Mouse (Mus musculus) left cerebral cortex, postnatal 36 days (tissue): ENCODE measurements at regions not wholly inside any gene's neighbourhood (a gene's known extent, or its start where the extent isn't known, plus 50 kb on each side); places are given as distances from the start of the nearest gene placed in this dataset.

Experiments
- DNase-seq, 2 experiments: peaks; one replicate each; pipeline ENCODE4 v3.0.0; 2021 to 2022; ENCODE audit warnings: low spot score in 2 of 2, mixed read lengths in 1 of 2
- intact Hi-C: fragments of 180-260 bp; cut with DNase I; formaldehyde crosslinking; loops from one replicate; pipeline ENCODE4 v1.15.1; 2025

DNA sequence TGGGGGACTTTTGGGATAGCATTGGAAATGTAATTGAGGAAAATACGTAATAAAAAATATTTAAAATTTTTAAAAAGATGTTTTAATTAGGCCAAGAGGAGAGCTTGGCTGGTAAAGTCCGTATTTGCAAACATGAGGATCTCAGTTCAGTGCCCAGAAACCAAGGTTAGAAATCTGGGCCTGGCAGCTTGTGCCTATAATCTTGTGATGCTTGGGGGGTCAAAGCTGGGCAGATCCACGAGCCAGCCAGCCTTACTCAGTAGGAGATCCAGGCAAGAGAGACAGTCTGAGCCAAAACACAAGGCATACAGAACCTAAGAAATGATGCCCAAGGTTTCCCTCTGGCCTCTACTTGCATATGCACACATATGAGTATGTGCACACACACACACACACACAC, 54.1 kb upstream of the Cxadr start:
- DNase-seq: no peak
- intact Hi-C loops: no loop called here

DNA sequence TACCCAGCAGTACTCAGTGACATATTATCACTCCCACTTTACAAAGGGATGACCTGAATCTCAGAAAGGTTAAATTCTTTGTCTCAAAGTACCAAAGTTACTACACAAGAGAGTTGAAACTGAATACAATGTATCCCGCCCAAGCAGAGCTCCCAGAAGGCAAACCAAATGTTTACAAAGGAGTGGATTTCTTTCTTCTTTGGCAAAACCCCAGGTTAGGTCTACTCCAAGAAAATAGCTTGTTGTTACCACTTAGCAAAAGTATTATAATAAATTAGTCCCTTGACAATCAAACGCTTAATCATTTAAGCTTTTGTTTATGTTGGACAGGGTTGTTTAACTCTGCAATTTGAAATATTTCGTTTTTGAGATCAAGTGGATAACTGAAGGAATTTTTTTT, 58.6 kb upstream of the Cxadr start:
- no peak for DNase-seq

DNA sequence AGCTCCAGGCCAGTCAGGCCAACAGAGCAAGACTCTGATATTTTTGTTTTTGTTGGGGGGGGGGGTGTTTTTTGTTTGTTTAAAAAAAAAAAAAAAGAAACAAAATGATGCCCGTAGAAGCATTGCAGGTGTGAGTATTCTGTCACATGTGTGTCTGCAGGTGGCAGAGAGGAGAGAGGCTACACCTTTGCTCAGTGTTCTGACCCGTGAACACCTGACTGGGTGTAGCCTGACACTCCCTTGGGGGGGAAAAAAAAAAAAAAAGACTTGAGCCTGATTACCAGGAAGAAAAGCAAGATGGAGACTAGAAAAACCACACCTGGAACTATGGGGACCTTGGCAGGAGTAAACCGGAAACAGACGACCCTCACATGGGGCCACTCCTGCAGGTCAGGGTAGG, 61.1 kb upstream of the Cxadr start:
- no peak for DNase-seq
- intact Hi-C loops: no loop called here

More for the DNA sequence above, 58.6 kb upstream of the Cxadr start:
- intact Hi-C loops: no loop called here

DNA sequence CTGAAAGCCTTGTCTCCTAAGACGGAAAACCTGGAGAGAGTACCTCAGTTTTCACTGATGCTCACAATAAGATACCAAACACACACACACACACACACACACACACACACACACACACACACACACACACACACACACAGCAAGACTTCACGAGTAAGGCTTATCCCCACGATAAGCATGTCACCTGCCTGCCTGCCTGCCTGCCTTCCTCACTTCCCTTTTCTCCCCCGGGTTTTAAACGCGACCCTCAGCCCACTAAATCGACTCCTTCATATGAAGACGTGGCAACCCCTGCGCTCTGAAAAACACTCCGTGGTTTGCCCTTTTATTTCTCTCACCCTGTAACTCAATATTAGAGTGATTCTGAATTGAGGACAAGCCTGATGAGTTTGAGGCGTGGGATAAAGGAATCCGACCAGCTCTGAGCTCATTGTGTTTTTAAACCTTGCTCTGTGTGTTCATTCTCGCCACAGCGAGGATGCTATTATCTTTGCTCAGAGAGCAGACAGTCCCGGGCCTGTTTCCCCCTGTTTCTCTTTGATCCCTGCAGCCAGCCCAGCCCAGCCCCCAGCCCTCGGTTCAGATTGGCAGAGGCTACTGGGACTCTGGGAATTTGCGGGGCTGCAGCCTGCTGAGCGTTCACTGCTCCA, 63.1 kb upstream of the Cxadr start:
- DNase-seq: peak in 1 of 2 experiments; percentile 29
- intact Hi-C loops: loop anchor here (5.0 kb wide), 1 partner anchor 64 kb away; the partner anchor contains the start of gene Cxadr

DNA sequence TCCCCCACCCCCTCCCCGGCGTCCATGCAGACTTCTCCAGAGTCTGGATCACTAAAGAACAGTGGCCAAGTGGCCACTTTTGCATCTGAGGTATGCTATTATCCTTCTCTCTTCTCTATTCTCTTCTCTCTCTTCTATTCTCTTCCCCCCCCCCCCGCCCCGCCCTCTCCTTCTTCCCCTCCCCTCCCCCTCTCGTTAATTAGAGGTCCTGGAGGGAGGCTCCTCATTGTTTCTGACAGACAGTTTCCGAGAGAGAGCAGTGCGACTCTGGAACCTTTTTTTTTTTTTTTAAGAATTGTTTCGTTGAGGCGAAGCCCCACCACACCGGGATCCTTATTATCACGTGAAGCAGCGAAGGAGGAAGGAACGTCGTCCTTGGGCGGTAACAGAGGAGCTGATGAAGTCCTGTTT, 63.6 kb upstream of the Cxadr start:
- no peak for DNase-seq
- intact Hi-C loops: loop anchor here (5.0 kb wide), 1 partner anchor 65 kb away; the partner anchor contains the start of gene Cxadr

DNA sequence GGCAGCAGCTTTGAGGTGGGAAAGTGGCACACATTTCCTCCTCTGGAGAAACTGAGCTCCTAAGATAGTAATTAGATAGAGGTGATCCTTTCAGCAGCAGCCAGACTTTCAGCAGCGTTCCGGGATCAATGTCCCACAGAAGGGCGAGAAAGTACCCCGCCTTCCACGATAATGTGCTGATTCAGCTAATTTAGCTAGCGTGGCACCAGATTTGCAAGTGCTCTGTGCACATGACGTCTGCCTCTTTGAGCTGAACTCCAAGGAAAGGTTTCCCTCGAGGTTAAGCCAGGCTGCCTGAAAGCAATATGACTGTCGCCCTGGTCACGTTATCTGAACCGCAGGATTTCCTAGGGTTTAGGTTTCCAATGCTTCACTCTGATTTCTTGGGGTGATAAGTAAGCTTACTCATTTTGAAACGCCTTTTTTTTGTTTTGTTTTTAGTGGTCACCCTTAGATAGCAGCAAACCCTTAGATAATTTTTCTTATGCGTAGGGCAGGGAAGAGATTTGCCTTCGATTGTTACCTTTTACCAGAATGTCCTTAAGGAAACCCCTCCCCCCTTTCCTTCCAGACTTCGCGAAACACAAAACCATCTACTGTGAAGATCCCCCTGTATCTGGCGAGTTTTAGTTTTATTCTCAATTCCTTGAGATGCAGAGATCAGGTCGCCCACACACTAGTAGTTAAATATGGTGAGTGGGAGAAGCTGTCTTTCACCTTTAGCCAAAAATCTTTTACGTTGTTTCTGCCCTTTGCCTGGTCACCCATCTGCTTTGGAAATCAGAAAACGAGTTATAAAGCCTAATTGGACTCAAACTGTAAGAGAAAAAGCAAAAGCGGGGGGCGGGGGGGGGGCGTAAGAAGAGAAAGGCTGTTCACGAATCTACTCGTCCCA, 64.3 kb upstream of the Cxadr start:
- DNase-seq: no peak
- intact Hi-C loops: loop anchor here (5.0 kb wide), 1 partner anchor 65 kb away; the partner anchor contains the start of gene Cxadr

DNA sequence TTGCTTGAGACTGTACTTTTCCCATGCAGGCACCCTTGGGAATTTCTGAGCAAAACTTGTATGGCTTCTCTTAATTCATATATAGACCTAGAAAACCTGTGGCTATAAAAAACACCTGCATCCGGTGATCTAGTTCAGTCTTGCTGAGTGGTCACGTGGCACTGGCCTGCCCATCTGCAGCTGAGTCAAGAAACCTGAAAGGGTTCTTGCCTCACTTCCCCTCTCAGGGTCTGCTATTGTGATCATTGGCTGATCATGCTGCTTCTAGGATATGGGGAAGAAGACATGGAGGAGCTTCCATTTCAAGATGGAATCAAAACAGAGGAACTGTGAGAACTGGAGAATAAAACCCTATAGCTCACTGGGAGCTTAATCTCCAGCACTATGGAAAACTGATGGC, 69.1 kb upstream of the Cxadr start:
- intact Hi-C loops: no loop called here
- DNase-seq: no peak

DNA sequence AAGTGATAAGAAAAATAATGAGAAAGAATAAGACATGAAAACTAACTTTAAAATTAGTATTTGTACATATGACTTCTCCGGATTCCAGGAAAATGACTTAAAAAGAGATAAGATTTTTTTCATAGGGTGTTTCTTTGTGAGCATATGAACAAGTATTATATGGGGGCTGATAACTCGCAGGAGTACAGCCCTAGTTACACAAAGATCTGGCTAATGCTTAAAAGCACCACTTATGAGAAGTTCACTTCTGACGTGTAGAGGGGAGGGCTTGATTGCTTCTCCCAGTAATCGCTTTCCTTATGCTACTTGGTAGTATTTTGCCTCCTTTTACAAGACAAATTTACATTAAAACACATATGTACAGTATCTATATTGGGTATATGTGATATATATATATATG, 72.3 kb upstream of the Cxadr start:
- DNase-seq: no peak
- intact Hi-C loops: no loop called here

DNA sequence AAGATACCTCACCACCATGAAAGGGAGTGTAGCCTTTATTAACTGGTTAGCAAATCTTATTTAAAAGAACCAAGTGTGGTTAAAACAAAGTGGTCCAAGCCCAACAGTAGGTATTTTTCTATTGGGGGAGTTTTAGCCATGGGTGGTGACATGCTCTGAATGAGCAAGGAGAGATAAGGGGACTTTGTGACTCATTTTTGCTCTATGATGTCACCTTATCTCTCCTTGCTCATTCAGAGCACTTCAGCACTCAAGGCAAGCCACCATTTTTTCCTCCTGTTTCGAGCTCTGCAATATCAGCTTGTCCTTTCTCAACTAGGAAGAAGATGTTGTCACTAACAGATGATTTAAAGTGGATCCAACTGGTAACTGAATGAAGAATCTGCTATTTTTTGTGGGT, 78.9 kb upstream of the Cxadr start:
- DNase-seq: no peak
- intact Hi-C loops: loop anchor here (5.0 kb wide), 1 partner anchor 80 kb away; the partner anchor contains the start of gene Cxadr

DNA sequence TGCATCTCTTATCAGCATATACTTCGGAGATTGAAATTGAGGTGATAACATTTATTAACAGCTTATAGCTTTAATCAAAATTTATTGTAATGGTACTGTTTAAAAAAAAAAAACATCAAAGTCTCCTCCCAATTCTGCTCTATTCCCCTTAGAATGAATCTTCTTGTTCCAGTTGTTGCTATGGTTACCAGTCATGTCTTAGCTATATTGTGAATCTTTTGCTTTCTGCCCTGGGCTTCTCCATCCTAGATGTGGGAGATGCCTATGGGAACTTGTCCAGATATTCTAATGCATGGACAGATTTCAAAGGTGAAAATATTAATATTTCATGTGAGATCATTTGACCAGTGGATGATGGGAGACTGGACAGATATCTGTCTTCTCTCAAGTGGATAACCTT, 79.5 kb upstream of the Cxadr start:
- no peak for DNase-seq
- intact Hi-C loops: loop anchor here (5.0 kb wide), 1 partner anchor 81 kb away; the partner anchor contains the start of gene Cxadr

DNA sequence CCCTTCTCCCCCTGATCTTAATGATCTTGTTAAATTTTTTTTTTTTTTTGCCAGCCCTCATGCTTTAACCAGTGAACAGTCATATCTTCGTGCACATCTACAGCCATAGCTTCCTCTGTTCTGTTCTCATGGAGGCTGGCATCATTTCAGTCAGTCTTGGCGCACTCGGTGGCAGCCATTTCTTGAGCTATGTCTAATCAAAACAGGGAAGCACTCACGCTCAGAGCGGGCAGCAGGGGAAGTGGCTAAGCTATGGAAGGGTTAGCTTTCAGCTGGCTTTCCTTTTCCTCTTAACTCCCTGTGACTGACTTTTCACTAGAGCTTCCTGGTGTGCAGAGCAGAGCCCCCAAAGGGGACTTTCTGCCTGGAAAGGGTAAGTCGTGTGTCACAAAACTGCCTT, 83.7 kb upstream of the Cxadr start:
- DNase-seq: no peak

DNA sequence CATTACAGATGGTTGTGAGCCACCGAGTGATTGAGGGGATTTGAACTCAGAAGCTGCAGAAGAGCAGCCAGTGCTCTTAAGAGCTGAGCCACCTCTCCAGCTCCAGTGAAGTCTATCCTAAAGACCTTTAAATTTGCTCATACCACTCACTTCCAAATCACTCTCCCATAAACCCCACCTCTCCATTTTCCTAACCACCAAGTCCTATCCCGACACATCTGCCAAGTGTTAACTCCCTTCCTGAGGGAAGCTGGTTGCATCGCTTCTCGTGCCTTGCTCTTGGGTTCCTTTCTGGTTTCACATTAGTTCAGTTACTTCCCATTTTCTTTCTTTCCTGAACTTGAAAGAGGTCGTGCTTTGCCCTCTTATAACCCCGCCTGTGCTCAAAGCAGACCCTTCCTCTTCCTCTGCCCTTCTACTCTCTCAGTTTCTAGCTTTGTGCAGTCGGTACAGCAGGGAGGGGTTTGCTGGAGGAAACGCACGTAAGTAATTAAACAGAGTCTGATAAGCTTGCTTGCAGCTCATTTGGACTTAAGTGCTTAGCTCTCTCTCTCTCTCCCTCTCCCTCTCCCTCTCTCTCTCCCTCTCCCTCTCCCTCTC, 84.4 kb upstream of the Cxadr start:
- intact Hi-C loops: no loop called here
- DNase-seq: no peak

More for the DNA sequence above, 83.7 kb upstream of the Cxadr start:
- intact Hi-C loops: no loop called here

DNA sequence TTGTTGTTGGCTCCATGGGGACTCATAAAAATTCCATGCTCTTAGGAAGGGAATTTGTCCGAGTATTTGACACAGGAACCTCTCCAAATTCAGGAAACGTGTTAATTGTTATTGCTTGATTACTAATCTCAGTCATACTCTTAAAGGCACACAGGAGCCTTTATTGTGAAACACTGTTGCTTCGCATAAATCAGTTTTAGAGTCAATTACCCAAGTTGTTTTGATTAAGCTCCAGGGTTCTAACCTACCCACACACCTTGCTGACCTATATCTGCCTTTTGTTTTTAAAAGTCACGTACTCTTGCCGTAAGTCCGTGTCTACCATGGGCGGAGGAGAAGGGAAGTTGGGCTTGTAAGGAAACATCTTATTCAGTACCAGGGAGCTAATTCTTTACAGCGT, 89.6 kb upstream of the Cxadr start:
- no peak for DNase-seq
- intact Hi-C loops: no loop called here

DNA sequence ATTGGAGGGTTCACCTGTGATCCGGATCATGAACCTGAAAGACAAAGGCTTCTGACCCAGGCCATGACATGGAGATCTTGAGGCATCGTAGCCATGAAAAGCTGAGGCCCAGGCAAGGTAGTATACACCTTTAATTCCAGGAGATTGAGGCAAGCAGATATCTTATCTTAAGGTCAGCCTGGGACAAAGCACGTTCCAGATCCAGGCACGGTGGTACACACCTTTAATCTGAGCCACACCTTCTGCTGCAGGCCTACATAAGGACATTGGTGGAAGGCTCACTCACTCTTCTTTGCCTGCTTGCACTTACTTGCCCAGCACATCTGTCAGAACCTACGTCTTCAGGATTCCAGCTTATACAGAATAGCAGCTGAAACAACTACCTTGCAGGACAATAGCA, 93.0 kb upstream of the Cxadr start:
- intact Hi-C loops: no loop called here
- no peak for DNase-seq

DNA sequence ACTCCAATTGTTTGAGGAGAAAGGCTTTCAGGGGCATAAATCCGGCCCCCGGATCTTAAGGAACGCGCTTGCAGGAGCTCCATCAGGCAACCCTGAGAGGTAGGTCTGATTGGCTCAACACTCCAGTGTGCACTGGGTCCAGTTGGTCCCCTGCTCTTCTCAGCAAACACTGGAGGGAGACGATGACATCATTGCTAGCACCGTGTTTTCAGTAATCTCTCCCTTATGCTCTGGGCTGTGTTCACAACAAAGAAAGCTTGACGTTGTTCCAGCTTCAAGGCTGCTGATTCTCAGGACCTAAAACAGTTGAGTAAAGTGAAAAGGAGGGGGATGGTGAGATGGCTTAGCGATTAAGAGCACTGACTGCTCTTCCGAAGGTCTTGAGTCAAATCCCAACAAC, 97.0 kb upstream of the Cxadr start:
- intact Hi-C loops: no loop called here
- no peak for DNase-seq

DNA sequence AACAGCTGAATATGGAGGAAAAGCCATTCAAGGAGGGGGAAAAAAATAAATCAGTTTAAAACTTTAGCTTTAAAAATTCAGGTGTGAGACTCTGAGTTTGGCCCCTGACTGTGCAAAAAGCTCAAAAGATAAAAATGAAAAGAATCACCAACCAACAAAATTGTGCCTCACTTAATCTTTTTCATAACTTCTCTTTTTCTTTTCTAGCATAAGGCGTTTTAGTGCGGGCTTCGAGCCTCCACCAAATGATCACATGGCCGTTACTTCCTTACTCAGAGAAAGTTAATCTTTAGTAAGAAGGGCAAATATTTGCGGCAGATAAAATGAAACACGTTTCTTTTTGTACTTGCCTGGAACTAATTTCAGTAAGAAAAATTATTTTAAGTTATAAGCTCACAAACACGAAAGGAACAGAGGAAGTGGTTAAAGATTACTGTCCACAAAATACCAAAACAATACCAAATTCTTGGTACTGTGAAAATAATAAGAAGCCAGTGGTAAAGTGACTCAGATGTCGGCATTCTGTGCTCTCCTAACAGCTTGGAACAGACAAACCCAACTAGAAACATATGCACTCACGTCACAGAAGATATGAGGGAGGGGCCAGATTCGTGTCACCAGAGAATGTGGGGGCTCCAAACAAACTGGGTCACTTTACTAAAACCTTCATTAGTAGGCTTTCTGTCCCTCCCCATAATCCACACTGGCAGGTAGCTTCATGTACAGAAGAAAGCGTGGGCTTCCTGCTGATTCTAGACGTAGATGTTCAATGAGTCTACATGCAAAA, 101.1 kb upstream of the Cxadr start:
- DNase-seq: no peak
- intact Hi-C loops: no loop called here

DNA sequence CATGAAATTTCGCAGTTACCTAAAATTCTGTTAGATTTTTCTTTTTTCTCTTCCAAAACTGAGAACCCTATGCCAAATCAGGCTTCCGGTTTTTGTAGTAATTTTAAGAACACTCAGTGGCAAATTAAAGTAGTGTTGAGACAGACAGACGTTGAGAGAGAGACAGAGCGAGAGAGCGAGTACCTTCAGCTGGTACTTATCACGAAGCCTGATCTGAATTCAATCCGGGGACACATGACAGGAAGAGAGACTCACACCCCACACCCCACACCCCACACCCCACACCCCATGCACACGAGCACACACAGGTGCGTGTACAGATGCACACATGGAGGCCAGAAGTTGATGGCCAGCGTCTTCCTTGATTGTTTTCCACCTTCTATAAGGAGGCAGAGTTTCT, 102.0 kb upstream of the Cxadr start:
- DNase-seq: no peak
- intact Hi-C loops: loop anchor here (2.0 to 5.0 kb wide), 2 partner anchors 118 to 433 kb away; no protein-coding TSS in a partner anchor

DNA sequence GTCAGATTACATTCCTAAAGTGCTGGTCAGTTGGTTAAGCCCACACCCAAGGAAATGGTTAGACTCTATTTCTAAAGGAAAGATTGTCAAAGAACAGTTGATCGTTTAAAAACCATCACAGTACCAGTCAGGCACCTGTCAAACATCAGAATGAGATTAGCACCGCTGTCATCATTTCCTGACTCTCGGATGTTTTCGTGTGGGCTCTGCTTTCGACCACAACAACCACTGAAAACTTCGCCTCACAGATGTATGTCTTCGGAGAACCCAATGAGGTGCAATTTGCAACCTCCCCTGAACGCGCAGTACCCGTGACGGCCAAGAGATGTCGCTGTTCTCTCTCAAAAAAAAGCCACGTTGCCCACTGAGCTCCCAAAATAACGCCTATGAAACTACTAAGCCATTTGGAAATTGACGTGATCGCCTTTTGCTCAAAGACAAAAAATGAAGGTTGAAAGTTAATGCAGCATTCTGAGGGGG, 102.6 kb upstream of the Cxadr start:
- intact Hi-C loops: loop anchor here (1.0 to 5.0 kb wide), 3 partner anchors 118 to 434 kb away; no protein-coding TSS in a partner anchor
- DNase-seq: peak; percentile 75 to 79

DNA sequence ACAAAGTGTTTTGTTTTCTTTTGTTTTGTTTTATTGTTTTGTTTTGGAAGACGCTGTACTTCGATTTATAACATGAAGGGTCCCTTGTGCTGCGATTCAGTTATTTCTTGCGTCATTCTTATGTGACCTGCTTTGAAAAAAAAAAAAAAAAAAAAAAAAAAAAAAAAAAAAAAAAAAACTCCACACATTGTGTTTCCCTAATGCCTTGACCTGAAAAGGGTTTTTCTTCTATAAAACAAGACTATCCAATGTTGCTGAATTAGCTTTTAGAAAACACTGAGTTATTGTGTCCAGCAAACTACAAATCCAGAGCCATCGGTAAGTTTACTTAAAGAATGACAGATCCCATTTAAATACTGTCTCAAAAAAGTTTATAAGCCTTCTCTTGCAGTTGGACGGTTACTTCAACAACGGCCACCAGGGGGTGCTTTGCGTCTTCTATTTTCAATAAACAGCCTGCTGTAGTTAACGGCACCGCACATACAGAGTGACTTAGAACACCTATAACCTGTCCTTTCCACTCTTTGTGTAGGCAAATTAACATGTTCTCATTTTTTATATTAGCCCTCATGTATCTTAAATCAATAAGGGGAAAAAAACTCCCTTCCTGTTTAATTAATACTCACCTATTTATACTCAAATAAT, 103.9 kb upstream of the Cxadr start:
- intact Hi-C loops: loop anchor here (2.0 to 5.0 kb wide), 2 partner anchors 255 to 435 kb away; no protein-coding TSS in a partner anchor

More for the DNA sequence above, 103.9 kb upstream of the Cxadr start:
- peak; percentile 66 to 81 for DNase-seq
